Mouse (Mus musculus): ENCODE measurements around the gene Mical2.

The Mical2 gene

GRCm38 (mm10) chr7:112225615-112226262 is at the start of gene Mical2:
Gene Mical2 (plus strand): TSS chr7:112225856.
- DNase-seq (ENCODE audit: low spot score), result peak; percentile 88

- no peak for DNase-seq (ENCODE audit: low spot score)
Observed at GRCm38 (mm10) chr7:112176627-112177026, 49.0 kb upstream of the Mical2 start.

- peak; percentile 89 for DNase-seq (ENCODE audit: low spot score)
Observed at GRCm38 (mm10) chr7:112180235-112180705, 45.4 kb upstream of the Mical2 start.

- peak; percentile 94 for DNase-seq (ENCODE audit: low spot score)
Observed at GRCm38 (mm10) chr7:112183258-112183841, 42.3 kb upstream of the Mical2 start.

GRCm38 (mm10) chr7:112184519-112185225 is 41.0 kb upstream of the Mical2 start:
- DNase-seq (ENCODE audit: low spot score), result no peak

GRCm38 (mm10) chr7:112185226-112185745 is 40.4 kb upstream of the Mical2 start:
- no peak for DNase-seq (ENCODE audit: low spot score)

- no peak for DNase-seq (ENCODE audit: low spot score)
Observed at GRCm38 (mm10) chr7:112186871-112187270, 38.8 kb upstream of the Mical2 start.

- DNase-seq (ENCODE audit: low spot score), result no peak
Observed at GRCm38 (mm10) chr7:112187536-112188459, 37.9 kb upstream of the Mical2 start.

GRCm38 (mm10) chr7:112192237-112192636 is 33.4 kb upstream of the Mical2 start:
- no peak for DNase-seq (ENCODE audit: low spot score)

GRCm38 (mm10) chr7:112192778-112193177 is 32.9 kb upstream of the Mical2 start:
- DNase-seq (ENCODE audit: low spot score), result no peak

- no peak for DNase-seq (ENCODE audit: low spot score)
Observed at GRCm38 (mm10) chr7:112194286-112194685, 31.4 kb upstream of the Mical2 start.

GRCm38 (mm10) chr7:112197461-112197860 is 28.2 kb upstream of the Mical2 start:
- no peak for DNase-seq (ENCODE audit: low spot score)

GRCm38 (mm10) chr7:112199343-112199742 is 26.3 kb upstream of the Mical2 start:
- no peak for DNase-seq (ENCODE audit: low spot score)

GRCm38 (mm10) chr7:112200761-112201160 is 24.9 kb upstream of the Mical2 start:
- no peak for DNase-seq (ENCODE audit: low spot score)

GRCm38 (mm10) chr7:112202194-112202593 is 23.5 kb upstream of the Mical2 start:
- no peak for DNase-seq (ENCODE audit: low spot score)

- DNase-seq (ENCODE audit: low spot score), result no peak
Observed at GRCm38 (mm10) chr7:112202843-112203242, 22.8 kb upstream of the Mical2 start.

GRCm38 (mm10) chr7:112203937-112204336 is 21.7 kb upstream of the Mical2 start:
- DNase-seq (ENCODE audit: low spot score), result no peak

GRCm38 (mm10) chr7:112204380-112204963 is 21.2 kb upstream of the Mical2 start:
- DNase-seq (ENCODE audit: low spot score), result no peak

GRCm38 (mm10) chr7:112205513-112205912 is 20.1 kb upstream of the Mical2 start:
- DNase-seq (ENCODE audit: low spot score), result no peak

- no peak for DNase-seq (ENCODE audit: low spot score)
Observed at GRCm38 (mm10) chr7:112207717-112208116, 17.9 kb upstream of the Mical2 start.

Measured in layer of hippocampus, adult 11-12 months (tissue).